Mouse (Mus musculus): Measurements from ENCODE around the gene Rbm20.

GRCm38 (mm10) chr19:53749326-53749725 lies 72.2 kb downstream of the Rbm20 start:
- TF ChIP-seq POLR2A (IDR thresholded peaks at IDR 0.05; ENCODE audit: insufficient read depth, low read depth, low read length), result no peak
- TF ChIP-seq CTCF (IDR thresholded peaks at IDR 0.05), result peak; percentile 30
- TF ChIP-seq EP300 (IDR thresholded peaks at IDR 0.05; ENCODE audit: insufficient read depth, low read depth, low read length), result no peak

Measured in heart, adult 2 months (tissue).